Mouse (Mus musculus): ENCODE data around the gene Clec9a.
A peak's percentile ranks its signal among the peaks of the same experiment; 100 is the strongest.

The Clec9a gene

GRCm38 (mm10) chr6:129408562-129408961, at the start of gene Clec9a:
Gene Clec9a, plus strand, starts transcription at chr6:129408862.
- no peak for DNase-seq (ENCODE audit: low spot score in 2 of 2)

- DNase-seq (ENCODE audit: low spot score in 2 of 2): no peak
Measured at GRCm38 (mm10) chr6:129359515-129359914, 49.1 kb upstream of the Clec9a start.

GRCm38 (mm10) chr6:129363942-129364341, 44.7 kb upstream of the Clec9a start:
- no peak for DNase-seq (ENCODE audit: low spot score in 2 of 2)

- peak in 1 of 2 experiments; percentile 33 for DNase-seq (ENCODE audit: low spot score in 2 of 2)
Measured at GRCm38 (mm10) chr6:129365959-129366359, 42.7 kb upstream of the Clec9a start.

- DNase-seq (ENCODE audit: low spot score in 2 of 2): no peak
Measured at GRCm38 (mm10) chr6:129369374-129370132, 39.1 kb upstream of the Clec9a start.

GRCm38 (mm10) chr6:129374937-129375471, 33.7 kb upstream of the Clec9a start:
- no peak for DNase-seq (ENCODE audit: low spot score in 2 of 2)

- DNase-seq (ENCODE audit: low spot score in 2 of 2): no peak
Measured at GRCm38 (mm10) chr6:129380454-129380853, 28.2 kb upstream of the Clec9a start.

GRCm38 (mm10) chr6:129381736-129382135, 26.9 kb upstream of the Clec9a start:
- no peak for DNase-seq (ENCODE audit: low spot score in 2 of 2)

- no peak for DNase-seq (ENCODE audit: low spot score in 2 of 2)
Measured at GRCm38 (mm10) chr6:129383466-129383865, 25.2 kb upstream of the Clec9a start.

GRCm38 (mm10) chr6:129385000-129385399, 23.7 kb upstream of the Clec9a start:
- DNase-seq (ENCODE audit: low spot score in 2 of 2): no peak

- no peak for DNase-seq (ENCODE audit: low spot score in 2 of 2)
Measured at GRCm38 (mm10) chr6:129385774-129386173, 22.9 kb upstream of the Clec9a start, which contains the start of gene Clec12b. Gene Clec12b, minus strand, starts transcription at chr6:129385874.

GRCm38 (mm10) chr6:129393087-129393720, 15.5 kb upstream of the Clec9a start:
- no peak for DNase-seq (ENCODE audit: low spot score in 2 of 2)

- no peak for DNase-seq (ENCODE audit: low spot score in 2 of 2)
Measured at GRCm38 (mm10) chr6:129393732-129394131, 14.9 kb upstream of the Clec9a start.

GRCm38 (mm10) chr6:129396997-129397396, 11.7 kb upstream of the Clec9a start, which contains the start of gene Clec1b:
Gene Clec1b, plus strand, starts transcription at chr6:129397297.
- DNase-seq (ENCODE audit: low spot score in 2 of 2): no peak

GRCm38 (mm10) chr6:129399945-129400344, 8.7 kb upstream of the Clec9a start:
- no peak for DNase-seq (ENCODE audit: low spot score in 2 of 2)

- DNase-seq (ENCODE audit: low spot score in 2 of 2): no peak
Measured at GRCm38 (mm10) chr6:129402404-129402803, 6.3 kb upstream of the Clec9a start.

- DNase-seq (ENCODE audit: low spot score in 2 of 2): no peak
Measured at GRCm38 (mm10) chr6:129403391-129403790, 5.3 kb upstream of the Clec9a start.

GRCm38 (mm10) chr6:129405999-129406398, 2.7 kb upstream of the Clec9a start:
- DNase-seq (ENCODE audit: low spot score in 2 of 2): no peak

GRCm38 (mm10) chr6:129407324-129407723, 1.3 kb upstream of the Clec9a start:
- DNase-seq (ENCODE audit: low spot score in 2 of 2): no peak

GRCm38 (mm10) chr6:129414177-129414576, 5.5 kb downstream of the Clec9a start:
- DNase-seq (ENCODE audit: low spot score in 2 of 2): no peak

GRCm38 (mm10) chr6:129422311-129422710, 13.6 kb downstream of the Clec9a start:
- DNase-seq (ENCODE audit: low spot score in 2 of 2): no peak

GRCm38 (mm10) chr6:129423040-129423733, 14.5 kb downstream of the Clec9a start:
- DNase-seq (ENCODE audit: low spot score in 2 of 2): no peak
